Mouse (Mus musculus): ENCODE measurements at regions not wholly inside any gene's neighbourhood (a gene's known extent, or its start where the extent isn't known, plus 50 kb on each side); places are given as distances from the start of the nearest gene placed in this dataset.
"Not testable (repeated sequence)": the region's sequence is repeated elsewhere in the genome, so short reads cannot be mapped to it uniquely, and the experiment has no call there.

GRCm38 (mm10) chr12:77526581-77526980 lies 288.7 kb downstream of the Fut8 start:
- H3K4me3 ChIP-seq (ENCODE audit: low read length); H3K4me1 ChIP-seq (replicated peaks; ENCODE audit: control insufficient read depth, insufficient read depth, low read length); H3K4me2 ChIP-seq (ENCODE audit: low read depth, low read length); ATAC-seq (ENCODE audit: low read depth); H3K9me3 ChIP-seq (ENCODE audit: control insufficient read depth, low read length); H3K27ac ChIP-seq (ENCODE audit: low read length); H3K9ac ChIP-seq (ENCODE audit: low read length); H3K36me3 ChIP-seq (ENCODE audit: control insufficient read depth, insufficient read depth, low read length); H3K27me3 ChIP-seq (ENCODE audit: control insufficient read depth, insufficient read depth, low read depth, low read length): not testable (repeated sequence)
- WGBS: 96% methylated on average over 14 of the region's 14 CpGs

- no peaks in the 10 kb centered on the region for H3K36me3 ChIP-seq (ENCODE audit: control insufficient read depth, insufficient read depth, low read length)
- no peak overlapping the region for H3K27ac ChIP-seq (ENCODE audit: low read length)
- 59% methylated on average over 1 of the region's 1 CpGs for WGBS
- no peak overlapping the region for H3K9ac ChIP-seq (ENCODE audit: low read length)
- no peaks in the 10 kb centered on the region for H3K27me3 ChIP-seq (ENCODE audit: control insufficient read depth, insufficient read depth, low read depth, low read length)
- no peak for ATAC-seq (ENCODE audit: low read depth)
- H3K4me2 ChIP-seq (ENCODE audit: low read depth, low read length): no peak overlapping the region
- no peaks in the 10 kb centered on the region for H3K9me3 ChIP-seq (ENCODE audit: control insufficient read depth, low read length)
- H3K4me3 ChIP-seq (ENCODE audit: low read length): no peak overlapping the region
- H3K4me1 ChIP-seq (replicated peaks; ENCODE audit: control insufficient read depth, insufficient read depth, low read length): no peaks in the 10 kb centered on the region
Observed at GRCm38 (mm10) chr12:77527499-77527898, 289.6 kb downstream of the Fut8 start.

- Histone ChIP-seq H3K9me3 (ENCODE audit: control insufficient read depth, low read length) (no peaks in the 10 kb centered on the region), H3K4me1 (replicated peaks; ENCODE audit: control insufficient read depth, insufficient read depth, low read length) (no peaks in the 10 kb centered on the region), H3K27me3 (ENCODE audit: control insufficient read depth, insufficient read depth, low read depth, low read length) (no peaks in the 10 kb centered on the region), H3K4me2 (ENCODE audit: low read depth, low read length) (no peak overlapping the region), H3K4me3 (ENCODE audit: low read length) (no peak overlapping the region), H3K36me3 (ENCODE audit: control insufficient read depth, insufficient read depth, low read length) (no peaks in the 10 kb centered on the region), H3K9ac (ENCODE audit: low read length) (no peak overlapping the region), H3K27ac (ENCODE audit: low read length) (no peak overlapping the region)
- 86% methylated on average over 9 of the region's 9 CpGs for WGBS
- ATAC-seq (ENCODE audit: low read depth): no peak
Observed at GRCm38 (mm10) chr12:77527953-77528865, 290.3 kb downstream of the Fut8 start.

GRCm38 (mm10) chr12:77528868-77529271 lies 290.9 kb downstream of the Fut8 start:
- no peaks in the 10 kb centered on the region for H3K36me3 ChIP-seq (ENCODE audit: control insufficient read depth, insufficient read depth, low read length)
- no peak for ATAC-seq (ENCODE audit: low read depth)
- WGBS: 85% methylated on average over 8 of the region's 8 CpGs
- H3K4me2 ChIP-seq (ENCODE audit: low read depth, low read length): no peak overlapping the region
- no peak overlapping the region for H3K4me3 ChIP-seq (ENCODE audit: low read length)
- no peaks in the 10 kb centered on the region for H3K4me1 ChIP-seq (replicated peaks; ENCODE audit: control insufficient read depth, insufficient read depth, low read length)
- no peak overlapping the region for H3K9ac ChIP-seq (ENCODE audit: low read length)
- no peaks in the 10 kb centered on the region for H3K9me3 ChIP-seq (ENCODE audit: control insufficient read depth, low read length)
- no peaks in the 10 kb centered on the region for H3K27me3 ChIP-seq (ENCODE audit: control insufficient read depth, insufficient read depth, low read depth, low read length)
- H3K27ac ChIP-seq (ENCODE audit: low read length): no peak overlapping the region

GRCm38 (mm10) chr12:77529414-77529813 lies 291.5 kb downstream of the Fut8 start:
- no peak overlapping the region for H3K4me2 ChIP-seq (ENCODE audit: low read depth, low read length)
- H3K9me3 ChIP-seq (ENCODE audit: control insufficient read depth, low read length): no peaks in the 10 kb centered on the region
- no peaks in the 10 kb centered on the region for H3K4me1 ChIP-seq (replicated peaks; ENCODE audit: control insufficient read depth, insufficient read depth, low read length)
- no peaks in the 10 kb centered on the region for H3K36me3 ChIP-seq (ENCODE audit: control insufficient read depth, insufficient read depth, low read length)
- H3K9ac ChIP-seq (ENCODE audit: low read length): no peak overlapping the region
- no peaks in the 10 kb centered on the region for H3K27me3 ChIP-seq (ENCODE audit: control insufficient read depth, insufficient read depth, low read depth, low read length)
- 83% methylated on average over 4 of the region's 4 CpGs for WGBS
- no peak for ATAC-seq (ENCODE audit: low read depth)
- no peak overlapping the region for H3K4me3 ChIP-seq (ENCODE audit: low read length)
- H3K27ac ChIP-seq (ENCODE audit: low read length): no peak overlapping the region

- Histone ChIP-seq H3K27me3 (ENCODE audit: control insufficient read depth, insufficient read depth, low read depth, low read length) (no peaks in the 10 kb centered on the region), H3K36me3 (ENCODE audit: control insufficient read depth, insufficient read depth, low read length) (no peaks in the 10 kb centered on the region), H3K27ac (ENCODE audit: low read length) (no peak overlapping the region), H3K4me1 (replicated peaks; ENCODE audit: control insufficient read depth, insufficient read depth, low read length) (no peaks in the 10 kb centered on the region), H3K4me2 (ENCODE audit: low read depth, low read length) (no peak overlapping the region), H3K9me3 (ENCODE audit: control insufficient read depth, low read length) (no peaks in the 10 kb centered on the region), H3K9ac (ENCODE audit: low read length) (no peak overlapping the region), H3K4me3 (ENCODE audit: low read length) (no peak overlapping the region)
- no peak for ATAC-seq (ENCODE audit: low read depth)
- 80% methylated on average over 3 of the region's 3 CpGs for WGBS
Observed at GRCm38 (mm10) chr12:77529955-77530354, 292.0 kb downstream of the Fut8 start.

GRCm38 (mm10) chr12:77531294-77531693 lies 293.4 kb downstream of the Fut8 start:
- no peaks in the 10 kb centered on the region for H3K4me1 ChIP-seq (replicated peaks; ENCODE audit: control insufficient read depth, insufficient read depth, low read length)
- no peak for ATAC-seq (ENCODE audit: low read depth)
- no peaks in the 10 kb centered on the region for H3K9me3 ChIP-seq (ENCODE audit: control insufficient read depth, low read length)
- no peak overlapping the region for H3K9ac ChIP-seq (ENCODE audit: low read length)
- 76% methylated on average over 5 of the region's 5 CpGs for WGBS
- H3K27me3 ChIP-seq (ENCODE audit: control insufficient read depth, insufficient read depth, low read depth, low read length): no peaks in the 10 kb centered on the region
- H3K4me2 ChIP-seq (ENCODE audit: low read depth, low read length): no peak overlapping the region
- no peak overlapping the region for H3K27ac ChIP-seq (ENCODE audit: low read length)
- H3K4me3 ChIP-seq (ENCODE audit: low read length): no peak overlapping the region
- H3K36me3 ChIP-seq (ENCODE audit: control insufficient read depth, insufficient read depth, low read length): no peaks in the 10 kb centered on the region

- 73% methylated on average over 8 of the region's 8 CpGs for WGBS
- ATAC-seq (ENCODE audit: low read depth): no peak
- Histone ChIP-seq H3K4me3 (ENCODE audit: low read length) (no peak overlapping the region), H3K27ac (ENCODE audit: low read length) (no peak overlapping the region), H3K9me3 (ENCODE audit: control insufficient read depth, low read length) (no peaks in the 10 kb centered on the region), H3K4me2 (ENCODE audit: low read depth, low read length) (no peak overlapping the region), H3K36me3 (ENCODE audit: control insufficient read depth, insufficient read depth, low read length) (no peaks in the 10 kb centered on the region), H3K27me3 (ENCODE audit: control insufficient read depth, insufficient read depth, low read depth, low read length) (no peaks in the 10 kb centered on the region), H3K4me1 (replicated peaks; ENCODE audit: control insufficient read depth, insufficient read depth, low read length) (no peaks in the 10 kb centered on the region), H3K9ac (ENCODE audit: low read length) (no peak overlapping the region)
Observed at GRCm38 (mm10) chr12:77532547-77532946, 294.6 kb downstream of the Fut8 start.

- H3K4me2 ChIP-seq (ENCODE audit: low read depth, low read length): no peak overlapping the region
- no peak overlapping the region for H3K27ac ChIP-seq (ENCODE audit: low read length)
- H3K27me3 ChIP-seq (ENCODE audit: control insufficient read depth, insufficient read depth, low read depth, low read length): no peaks in the 10 kb centered on the region
- WGBS: 75% methylated on average over 2 of the region's 2 CpGs
- no peak overlapping the region for H3K4me3 ChIP-seq (ENCODE audit: low read length)
- no peaks in the 10 kb centered on the region for H3K9me3 ChIP-seq (ENCODE audit: control insufficient read depth, low read length)
- no peak overlapping the region for H3K9ac ChIP-seq (ENCODE audit: low read length)
- H3K36me3 ChIP-seq (ENCODE audit: control insufficient read depth, insufficient read depth, low read length): no peaks in the 10 kb centered on the region
- H3K4me1 ChIP-seq (replicated peaks; ENCODE audit: control insufficient read depth, insufficient read depth, low read length): no peaks in the 10 kb centered on the region
- ATAC-seq (ENCODE audit: low read depth): no peak
Observed at GRCm38 (mm10) chr12:77533606-77534005, 295.7 kb downstream of the Fut8 start.

Data from lung, embryonic 16.5 days (tissue).